Mouse (Mus musculus): ENCODE measurements around the gene Kif5a. TPM values are rescaled to one million over a fixed set of nuclear protein-coding genes. Genes with fewer than 3 reads are reported as not detected.

Gene Kif5a
- total RNA-seq, 1 experiment = 6.2 TPM

- in situ Hi-C loops (cut with MboI; ENCODE audit: low sequenced_read_pairs in 2 of 2, unreplicated experiment in 2 of 2) = no loop called here
- DNase-seq (ENCODE audit: low read depth, low spot score) = no peak
Measured at GRCm38 (mm10) chr10:127205373-127205772, 57.8 kb downstream of the Kif5a start.

GRCm38 (mm10) chr10:127204589-127204988 lies 58.6 kb downstream of the Kif5a start:
- Histone ChIP-seq H3K36me3 (ENCODE audit: control insufficient read depth, insufficient read depth, low read length, poor library complexity, severe bottlenecking) (peaks cover 46% of the 10 kb centered on the region), H3K27ac (ENCODE audit: insufficient read depth, low read depth, low read length, poor library complexity, severe bottlenecking) (no peak overlapping the region), H3K9me3 (ENCODE audit: control insufficient read depth, insufficient read depth, low read depth, low read length) (no peaks in the 10 kb centered on the region), H3K4me1 (ENCODE audit: control insufficient read depth in 2 of 2, insufficient read depth in 2 of 2, low read length in 2 of 2, poor library complexity in 1 of 2) (peaks cover 0 to 7% of the 10 kb centered on the region in 2 experiments; a peak in 1 of 4 replicates), H3K4me3 (ENCODE audit: insufficient read depth in 1 of 2, low read depth in 1 of 2, low read length in 2 of 2, poor library complexity in 1 of 2, severe bottlenecking in 1 of 2) (no peak overlapping the region), H3K9ac (ENCODE audit: insufficient read depth, low read depth, low read length, poor library complexity, severe bottlenecking) (no peak overlapping the region)
- in situ Hi-C loops (cut with MboI; ENCODE audit: low sequenced_read_pairs in 2 of 2, unreplicated experiment in 2 of 2) = no loop called here
- no peak for TF ChIP-seq HCFC1 (IDR thresholded peaks at IDR 0.05; ENCODE audit: borderline replicate concordance, insufficient read depth, low read length)
- TF ChIP-seq MAFK (IDR thresholded peaks at IDR 0.05; ENCODE audit: insufficient read depth, low read depth, low read length) = no peak
- no peak for TF ChIP-seq CHD2 (IDR thresholded peaks at IDR 0.05; ENCODE audit: low read depth, low read length)
- TF ChIP-seq ZNF384 (IDR thresholded peaks at IDR 0.05; ENCODE audit: low read depth, low read length) = no peak
- TF ChIP-seq ZC3H11A (IDR thresholded peaks at IDR 0.05; ENCODE audit: borderline replicate concordance, low read depth, low read length) = no peak
- no peak for DNase-seq (ENCODE audit: low read depth, low spot score)

More at GRCm38 (mm10) chr10:127205373-127205772, 57.8 kb downstream of the Kif5a start:
- TF ChIP-seq ZC3H11A (IDR thresholded peaks at IDR 0.05; ENCODE audit: borderline replicate concordance, low read depth, low read length) (no peak), MAFK (IDR thresholded peaks at IDR 0.05; ENCODE audit: insufficient read depth, low read depth, low read length) (no peak), HCFC1 (IDR thresholded peaks at IDR 0.05; ENCODE audit: borderline replicate concordance, insufficient read depth, low read length) (no peak), CHD2 (IDR thresholded peaks at IDR 0.05; ENCODE audit: low read depth, low read length) (no peak), ZNF384 (IDR thresholded peaks at IDR 0.05; ENCODE audit: low read depth, low read length) (no peak)
- Histone ChIP-seq H3K36me3 (ENCODE audit: control insufficient read depth, insufficient read depth, low read length, poor library complexity, severe bottlenecking) (peaks cover 42% of the 10 kb centered on the region), H3K4me3 (ENCODE audit: insufficient read depth in 1 of 2, low read depth in 1 of 2, low read length in 2 of 2, poor library complexity in 1 of 2, severe bottlenecking in 1 of 2) (no peak overlapping the region), H3K9ac (ENCODE audit: insufficient read depth, low read depth, low read length, poor library complexity, severe bottlenecking) (no peak overlapping the region), H3K9me3 (ENCODE audit: control insufficient read depth, insufficient read depth, low read depth, low read length) (no peaks in the 10 kb centered on the region), H3K4me1 (ENCODE audit: control insufficient read depth in 2 of 2, insufficient read depth in 2 of 2, low read length in 2 of 2, poor library complexity in 1 of 2) (peaks cover 2 to 10% of the 10 kb centered on the region in 2 experiments; a peak in 2 of 4 replicates), H3K27ac (ENCODE audit: insufficient read depth, low read depth, low read length, poor library complexity, severe bottlenecking) (no peak overlapping the region)

- Histone ChIP-seq H3K9me3 (ENCODE audit: control insufficient read depth, insufficient read depth, low read depth, low read length) (no peaks in the 10 kb centered on the region), H3K9ac (ENCODE audit: insufficient read depth, low read depth, low read length, poor library complexity, severe bottlenecking) (no peak overlapping the region), H3K27ac (ENCODE audit: insufficient read depth, low read depth, low read length, poor library complexity, severe bottlenecking) (no peak overlapping the region), H3K4me1 (ENCODE audit: control insufficient read depth in 2 of 2, insufficient read depth in 2 of 2, low read length in 2 of 2, poor library complexity in 1 of 2) (peaks cover 0 to 5% of the 10 kb centered on the region in 2 experiments; a peak in 1 of 4 replicates), H3K36me3 (ENCODE audit: control insufficient read depth, insufficient read depth, low read length, poor library complexity, severe bottlenecking) (peaks cover 49% of the 10 kb centered on the region; the same call in 1 of the 2 replicates), H3K4me3 (ENCODE audit: insufficient read depth in 1 of 2, low read depth in 1 of 2, low read length in 2 of 2, poor library complexity in 1 of 2, severe bottlenecking in 1 of 2) (no peak overlapping the region)
- in situ Hi-C loops (cut with MboI; ENCODE audit: low sequenced_read_pairs in 2 of 2, unreplicated experiment in 2 of 2) = no loop called here
- no peak for DNase-seq (ENCODE audit: low read depth, low spot score)
- no peak for TF ChIP-seq ZC3H11A (IDR thresholded peaks at IDR 0.05; ENCODE audit: borderline replicate concordance, low read depth, low read length)
- no peak for TF ChIP-seq ZNF384 (IDR thresholded peaks at IDR 0.05; ENCODE audit: low read depth, low read length)
- no peak for TF ChIP-seq HCFC1 (IDR thresholded peaks at IDR 0.05; ENCODE audit: borderline replicate concordance, insufficient read depth, low read length)
- no peak for TF ChIP-seq MAFK (IDR thresholded peaks at IDR 0.05; ENCODE audit: insufficient read depth, low read depth, low read length)
- no peak for TF ChIP-seq CHD2 (IDR thresholded peaks at IDR 0.05; ENCODE audit: low read depth, low read length)
Measured at GRCm38 (mm10) chr10:127203106-127203505, 60.0 kb downstream of the Kif5a start.

GRCm38 (mm10) chr10:127200279-127200678 lies 62.9 kb downstream of the Kif5a start:
- no peaks in the 10 kb centered on the region for H3K9me3 ChIP-seq (ENCODE audit: control insufficient read depth, insufficient read depth, low read depth, low read length)
- TF ChIP-seq HCFC1 (IDR thresholded peaks at IDR 0.05; ENCODE audit: borderline replicate concordance, insufficient read depth, low read length) = no peak
- no peak for TF ChIP-seq MAFK (IDR thresholded peaks at IDR 0.05; ENCODE audit: insufficient read depth, low read depth, low read length)
- no peak for TF ChIP-seq CHD2 (IDR thresholded peaks at IDR 0.05; ENCODE audit: low read depth, low read length)
- no peak for TF ChIP-seq ZC3H11A (IDR thresholded peaks at IDR 0.05; ENCODE audit: borderline replicate concordance, low read depth, low read length)
- no peak for TF ChIP-seq ZNF384 (IDR thresholded peaks at IDR 0.05; ENCODE audit: low read depth, low read length)
- peaks cover 4 to 8% of the 10 kb centered on the region in 2 experiments; a peak in 3 of 4 replicates for H3K4me1 ChIP-seq (ENCODE audit: control insufficient read depth in 2 of 2, insufficient read depth in 2 of 2, low read length in 2 of 2, poor library complexity in 1 of 2)
- in situ Hi-C loops (cut with MboI; ENCODE audit: low sequenced_read_pairs in 2 of 2, unreplicated experiment in 2 of 2) = no loop called here
- H3K4me3 ChIP-seq (ENCODE audit: insufficient read depth in 1 of 2, low read depth in 1 of 2, low read length in 2 of 2, poor library complexity in 1 of 2, severe bottlenecking in 1 of 2) = no peak overlapping the region
- no peak overlapping the region for H3K9ac ChIP-seq (ENCODE audit: insufficient read depth, low read depth, low read length, poor library complexity, severe bottlenecking)
- peaks cover 34% of the 10 kb centered on the region; the same call in 1 of the 2 replicates for H3K36me3 ChIP-seq (ENCODE audit: control insufficient read depth, insufficient read depth, low read length, poor library complexity, severe bottlenecking)
- no peak for DNase-seq (ENCODE audit: low read depth, low spot score)
- no peak overlapping the region for H3K27ac ChIP-seq (ENCODE audit: insufficient read depth, low read depth, low read length, poor library complexity, severe bottlenecking)

Data from ES-E14 (cell line).